Mouse (Mus musculus): Measurements from ENCODE around the gene Cdh13.

DNA sequence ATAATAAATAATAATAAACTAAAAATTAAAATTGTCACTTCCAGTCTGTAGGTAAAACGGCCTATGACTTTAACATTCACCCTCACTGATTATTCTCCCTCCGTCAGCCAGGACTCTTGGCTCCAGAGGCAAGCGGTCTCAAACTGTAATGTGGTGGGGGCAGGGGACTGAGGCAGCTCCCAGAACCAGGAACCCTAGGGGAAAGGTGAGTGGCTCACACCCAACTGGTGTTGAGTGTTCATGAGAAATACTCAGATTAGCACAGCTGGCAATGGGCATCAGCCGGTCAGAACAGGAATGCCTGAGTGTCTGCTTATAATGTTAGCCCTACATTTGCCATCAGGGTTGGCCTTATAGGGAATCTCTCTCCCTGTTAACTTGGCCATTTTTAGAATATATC lies 982.8 kb downstream of the Cdh13 start:
- TF ChIP-seq POLR2AphosphoS2 (IDR thresholded peaks at IDR 0.05; ENCODE audit: insufficient read length, low read depth) (no peak), MYOD1 (IDR thresholded peaks at IDR 0.05; ENCODE audit: control insufficient read depth in 1 of 3, insufficient read length in 2 of 3, low read depth in 2 of 3) (no peak), POLR2A (IDR thresholded peaks at IDR 0.05; ENCODE audit: insufficient read length, low read depth) (no peak), MAX (IDR thresholded peaks at IDR 0.05; ENCODE audit: low read depth) (no peak), E2F4 (IDR thresholded peaks at IDR 0.05; ENCODE audit: insufficient read depth) (no peak), USF1 (IDR thresholded peaks at IDR 0.05; ENCODE audit: low read depth) (no peak), TCF12 (IDR thresholded peaks at IDR 0.05; ENCODE audit: insufficient read depth, poor library complexity, severe bottlenecking) (no peak), SRF (IDR thresholded peaks at IDR 0.05; ENCODE audit: control insufficient read depth, insufficient read length, low read depth) (no peak)

Data from myocyte (in vitro differentiated cells).